Mouse (Mus musculus) erythroblast, adult 5-6 weeks (primary cell): ENCODE data around the gene Rmdn2. TPM values are rescaled to one million over a fixed set of nuclear protein-coding genes. Genes with fewer than 3 reads are reported as not detected.

Experiments used
- ATAC-seq: replicated peaks from 2 replicates; pipeline ENCODE4 v1.8.0; 2016; ENCODE audit warnings: moderate number of reproducible peaks, mild to moderate bottlenecking, moderate TSS enrichment, inconsistent platforms; ENCODE audit not compliant: poor library complexity, low FRiP score, severe bottlenecking
- total RNA-seq, 2 experiments: library from RNA; stranded (forward) in 1 of 2; stranded (reverse) in 1 of 2; fragments of 150-400 nt in 1 of 2; fragments of 200-764, 138-1000 nt in 1 of 2; gene quantifications; 2 replicates each; pipeline versions ENCODE4 v1.2.3 to v1.2.4; 2015 to 2017; ENCODE audit warnings: low replicate concordance in 2 of 2

Gene Rmdn2
- total RNA-seq, 2 experiments from 2014 or later: 0.68 TPM; not detected in 1

- no peak for ATAC-seq
Measured at GRCm38 (mm10) chr17:79728585-79729503, 117.2 kb downstream of the Rmdn2 start.

- ATAC-seq: no peak
Measured at GRCm38 (mm10) chr17:79730988-79731387, 119.3 kb downstream of the Rmdn2 start.

- ATAC-seq: no peak
Measured at GRCm38 (mm10) chr17:79733039-79733438, 121.4 kb downstream of the Rmdn2 start.

GRCm38 (mm10) chr17:79737598-79737997 lies 125.9 kb downstream of the Rmdn2 start:
- no peak for ATAC-seq

GRCm38 (mm10) chr17:79738847-79739498 lies 127.3 kb downstream of the Rmdn2 start:
- no peak for ATAC-seq

- no peak for ATAC-seq
Measured at GRCm38 (mm10) chr17:79742635-79743034, 131.0 kb downstream of the Rmdn2 start.

Other genes starting within 250 kb of the Rmdn2 start
- gene Cyp1b1, start 103.2 kb downstream of the Rmdn2 start, total RNA-seq (2015; ENCODE audit: low replicate concordance): 0.63 TPM in 1 of 2 replicates, not detected in the other
- 0.28 and 0.43 TPM in 2 replicates for gene Cyp1b1, start 103.2 kb downstream of the Rmdn2 start, total RNA-seq (2017; ENCODE audit: low replicate concordance)